Mouse (Mus musculus): ENCODE results near the gene Gm11983. TPM values are rescaled to one million over a fixed set of nuclear protein-coding genes. Genes with fewer than 3 reads are reported as not detected.

The Gm11983 gene
- total RNA-seq, 2 experiments from 2014 or later: not detected

- DNase-seq: no peak
- intact Hi-C loops (cut with DNase I): no loop called here
These were observed 46.8 kb downstream of the Gm11983 start for GRCm38 (mm10) chr11:6790690-6791089.

Other genes with a start within 250 kb of the Gm11983 start
- under 1 TPM; 0.20 to 0.42 TPM for gene Nacad, start 231.6 kb downstream of the Gm11983 start, total RNA-seq (2021)
- 10 to 100 TPM; 66.8 to 71.7 TPM for gene Tbrg4, start 211.6 kb downstream of the Gm11983 start, total RNA-seq (2021)
- gene Wap, start 199.0 kb downstream of the Gm11983 start, total RNA-seq (2021): not detected
- gene Ramp3, start 179.1 kb downstream of the Gm11983 start, total RNA-seq (2021): under 1 TPM in 1 of 2 experiments, not detected in 1; 0.81 TPM
- 1 to 10 TPM; 1.3 to 1.4 TPM for gene Adcy1, start 225.8 kb upstream of the Gm11983 start, total RNA-seq (2021)